Mouse (Mus musculus) neural tube, embryonic 12.5 days (tissue): Measurements from ENCODE around the gene Hdac7. TPM values are rescaled to one million over a fixed set of nuclear protein-coding genes. Genes with fewer than 3 reads are reported as not detected.

Experiments
- ATAC-seq: fragments of 200-750 bp; cut with Nextera tagmentation; 2 replicates; pipeline ENCODE4 v1.8.0; 2017; ENCODE audit warnings: low read depth, mild to moderate bottlenecking, moderate TSS enrichment, moderate library complexity; ENCODE audit not compliant: low FRiP score
- H3K27ac ChIP-seq: fragments of 300-500 bp; sonication (generic); 2 replicates; pipeline ENCODE4 v1.5.1; 2016
- H3K27me3 ChIP-seq: fragments of 300-500 bp; sonication (generic); replicated peaks from 2 replicates; pipeline ENCODE4 v1.6.1; 2016; ENCODE audit warnings: mild to moderate bottlenecking
- H3K36me3 ChIP-seq: fragments of 300-500 bp; sonication (generic); 2 replicates; pipeline ENCODE4 v1.6.1; 2016; ENCODE audit warnings: mild to moderate bottlenecking
- H3K4me1 ChIP-seq: fragments of 300-500 bp; sonication (generic); 2 replicates; pipeline ENCODE4 v1.6.1; 2016
- H3K4me2 ChIP-seq: fragments of 300-500 bp; sonication (generic); replicated peaks from 2 replicates; pipeline ENCODE4 v1.6.1; 2016; ENCODE audit warnings: mild to moderate bottlenecking
- H3K4me3 ChIP-seq: fragments of 300-500 bp; sonication (generic); 2 replicates; pipeline ENCODE4 v1.5.1; 2016
- H3K9ac ChIP-seq: fragments of 300-500 bp; sonication (generic); 2 replicates; pipeline ENCODE4 v1.6.1; 2016; ENCODE audit warnings: mild to moderate bottlenecking
- H3K9me3 ChIP-seq: fragments of 300-500 bp; sonication (generic); 2 replicates; pipeline ENCODE4 v1.6.1; 2016; ENCODE audit warnings: mild to moderate bottlenecking
- WGBS: fragments of 180-500 bp; shearing (Covaris S2); methylation state at CpG from one replicate; pipeline ENCODE4 v1.1.7; 2016; 5-methylcytosine and 5-hydroxymethylcytosine counted together
- polyA plus RNA-seq: library from polyadenylated mRNA; unstranded; fragments of >200 nt; fragmentation: Nextera tagmentation; extraction: Ambion mirVana; gene quantifications from 2 replicates; pipeline ENCODE4 v1.2.1, GENCODE M21; 2016

Gene Hdac7
- polyA plus RNA-seq, 1 experiment from 2014 or later: 29.7 TPM

GRCm38 (mm10) chr15:97829432-97829831 is 14.9 kb downstream of the Hdac7 start:
- H3K9ac ChIP-seq: no peak overlapping the region
- no peak overlapping the region for H3K27ac ChIP-seq
- no peak for ATAC-seq
- H3K4me3 ChIP-seq: no peak overlapping the region
- peak overlapping the region; percentile 81 for H3K4me2 ChIP-seq
- 62% methylated on average over 2 of the region's 2 CpGs for WGBS
- H3K9me3 ChIP-seq: no peaks in the 10 kb centered on the region
- peaks cover 71% of the 10 kb centered on the region for H3K4me1 ChIP-seq
- H3K27me3 ChIP-seq: no peaks in the 10 kb centered on the region; the same call in 1 of the 2 replicates
- no peaks in the 10 kb centered on the region for H3K36me3 ChIP-seq

DNA sequence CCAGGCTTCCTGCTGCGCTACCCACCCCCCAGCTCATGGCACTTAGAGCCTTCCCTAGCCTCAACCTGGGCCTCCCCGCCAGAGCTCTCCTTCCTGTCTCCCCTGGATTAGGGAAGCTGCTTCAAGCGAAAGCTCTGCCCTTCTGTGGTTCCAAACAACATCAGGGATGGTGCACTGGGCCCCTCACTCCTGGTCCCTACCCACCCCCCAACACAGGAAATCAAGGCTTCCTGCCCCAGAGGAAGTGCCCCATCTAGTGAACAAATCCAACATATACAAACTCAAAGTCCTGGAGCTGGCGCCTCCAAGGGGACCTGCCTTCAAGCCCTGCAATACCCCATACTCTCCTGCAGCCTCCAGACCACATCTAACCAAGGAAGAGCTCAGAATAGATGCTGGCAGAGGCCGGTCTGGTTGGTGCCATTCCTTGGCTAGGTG is 15.4 kb downstream of the Hdac7 start:
- Histone ChIP-seq H3K36me3 (no peaks in the 10 kb centered on the region), H3K27me3 (peaks cover under 1% of the 10 kb centered on the region; the same call in 1 of the 2 replicates), H3K9me3 (no peaks in the 10 kb centered on the region), H3K4me2 (peak overlapping the region; percentile 81), H3K4me1 (peaks cover 76% of the 10 kb centered on the region), H3K9ac (no peak overlapping the region; the same call in 1 of the 2 replicates), H3K27ac (no peak overlapping the region), H3K4me3 (no peak overlapping the region)
- no peak for ATAC-seq
- 70% methylated on average over 5 of the region's 5 CpGs for WGBS

DNA sequence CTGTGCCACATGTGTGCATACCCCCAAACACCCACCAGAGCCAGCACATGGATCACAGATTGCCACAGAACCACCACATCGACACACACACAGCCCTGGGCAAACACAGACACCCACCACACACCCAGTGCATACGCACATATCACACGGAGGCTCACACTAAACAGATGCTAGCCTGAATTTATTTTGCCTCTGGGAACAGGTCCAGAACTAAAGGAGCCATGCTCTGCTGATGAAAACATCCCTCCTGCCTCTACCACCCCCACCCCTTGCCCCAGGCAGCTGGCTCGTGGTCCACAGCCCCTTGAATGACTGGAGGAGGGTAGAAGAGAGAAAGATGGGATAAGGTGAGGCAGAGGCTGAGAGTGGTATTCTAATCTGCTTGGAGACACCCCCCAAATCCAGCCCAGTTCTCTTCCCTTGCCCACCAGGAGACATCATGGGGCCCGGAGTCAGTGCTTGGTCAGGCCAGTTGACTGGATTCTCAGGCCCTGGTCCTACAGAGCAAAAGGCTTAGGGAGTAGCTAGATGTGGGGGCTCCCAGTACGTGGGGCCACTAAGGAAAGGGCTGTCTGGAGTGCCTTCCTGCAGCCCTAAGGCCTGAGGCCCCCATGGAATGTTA is 16.0 kb downstream of the Hdac7 start:
- Histone ChIP-seq H3K4me2 (peak overlapping the region; percentile 81), H3K4me3 (no peak overlapping the region), H3K9ac (no peak overlapping the region; the same call in 1 of the 2 replicates), H3K36me3 (no peaks in the 10 kb centered on the region), H3K27ac (no peak overlapping the region), H3K27me3 (peaks cover 3% of the 10 kb centered on the region; the same call in 1 of the 2 replicates), H3K4me1 (peaks cover 81% of the 10 kb centered on the region), H3K9me3 (no peaks in the 10 kb centered on the region)
- ATAC-seq: no peak
- 46% methylated on average over 6 of the region's 6 CpGs for WGBS

DNA sequence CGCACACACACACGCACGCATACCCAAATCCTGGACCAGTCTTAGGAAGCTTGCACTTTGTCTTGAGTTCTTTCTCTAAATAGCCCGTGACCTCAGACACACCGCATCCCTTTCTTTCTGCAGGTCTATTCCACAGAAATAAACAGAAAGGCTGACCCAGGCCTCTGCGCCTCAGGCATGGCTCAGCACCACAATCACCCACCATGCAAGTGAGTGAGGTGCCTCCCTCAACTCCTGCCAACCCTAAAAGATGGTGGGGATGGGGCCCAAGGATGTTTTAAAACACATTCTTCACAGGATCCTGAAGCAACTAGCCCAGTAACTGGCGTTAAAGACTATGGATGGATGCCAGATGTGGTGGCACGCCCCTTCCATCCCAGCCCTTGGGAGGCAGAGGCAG is 16.9 kb downstream of the Hdac7 start:
- Histone ChIP-seq H3K4me2 (no peak overlapping the region), H3K4me1 (peaks cover 87% of the 10 kb centered on the region), H3K9me3 (no peaks in the 10 kb centered on the region), H3K27me3 (peaks cover 3% of the 10 kb centered on the region; the same call in 1 of the 2 replicates), H3K9ac (no peak overlapping the region), H3K27ac (no peak overlapping the region), H3K4me3 (no peak overlapping the region), H3K36me3 (no peaks in the 10 kb centered on the region)
- WGBS: 85% methylated on average over 8 of the region's 8 CpGs
- ATAC-seq: no peak

- Histone ChIP-seq H3K4me2 (peak overlapping the region; percentile 49), H3K36me3 (no peaks in the 10 kb centered on the region), H3K4me3 (no peak overlapping the region), H3K9me3 (no peaks in the 10 kb centered on the region), H3K4me1 (peaks cover 87% of the 10 kb centered on the region), H3K27ac (no peak overlapping the region), H3K9ac (no peak overlapping the region), H3K27me3 (peaks cover 3% of the 10 kb centered on the region; the same call in 1 of the 2 replicates)
- no peak for ATAC-seq
- WGBS: 58% methylated on average over 5 of the region's 5 CpGs
These were observed 17.6 kb downstream of the Hdac7 start for GRCm38 (mm10) chr15:97826588-97827261.

GRCm38 (mm10) chr15:97825941-97826587 is 18.2 kb downstream of the Hdac7 start:
- 48% methylated on average over 12 of the region's 12 CpGs for WGBS
- peak overlapping the region; percentile 49 for H3K4me2 ChIP-seq
- H3K9me3 ChIP-seq: no peaks in the 10 kb centered on the region
- ATAC-seq: no peak
- H3K9ac ChIP-seq: peak overlapping the region; percentile 47; the same call in 1 of the 2 replicates
- H3K4me3 ChIP-seq: 0 out of 2 replicates have a peak overlapping the region, but pooled peaks have one; percentile 2
- H3K27ac ChIP-seq: no peak overlapping the region
- peaks cover 3% of the 10 kb centered on the region; the same call in 1 of the 2 replicates for H3K27me3 ChIP-seq
- H3K36me3 ChIP-seq: no peaks in the 10 kb centered on the region
- H3K4me1 ChIP-seq: peaks cover 86% of the 10 kb centered on the region

DNA sequence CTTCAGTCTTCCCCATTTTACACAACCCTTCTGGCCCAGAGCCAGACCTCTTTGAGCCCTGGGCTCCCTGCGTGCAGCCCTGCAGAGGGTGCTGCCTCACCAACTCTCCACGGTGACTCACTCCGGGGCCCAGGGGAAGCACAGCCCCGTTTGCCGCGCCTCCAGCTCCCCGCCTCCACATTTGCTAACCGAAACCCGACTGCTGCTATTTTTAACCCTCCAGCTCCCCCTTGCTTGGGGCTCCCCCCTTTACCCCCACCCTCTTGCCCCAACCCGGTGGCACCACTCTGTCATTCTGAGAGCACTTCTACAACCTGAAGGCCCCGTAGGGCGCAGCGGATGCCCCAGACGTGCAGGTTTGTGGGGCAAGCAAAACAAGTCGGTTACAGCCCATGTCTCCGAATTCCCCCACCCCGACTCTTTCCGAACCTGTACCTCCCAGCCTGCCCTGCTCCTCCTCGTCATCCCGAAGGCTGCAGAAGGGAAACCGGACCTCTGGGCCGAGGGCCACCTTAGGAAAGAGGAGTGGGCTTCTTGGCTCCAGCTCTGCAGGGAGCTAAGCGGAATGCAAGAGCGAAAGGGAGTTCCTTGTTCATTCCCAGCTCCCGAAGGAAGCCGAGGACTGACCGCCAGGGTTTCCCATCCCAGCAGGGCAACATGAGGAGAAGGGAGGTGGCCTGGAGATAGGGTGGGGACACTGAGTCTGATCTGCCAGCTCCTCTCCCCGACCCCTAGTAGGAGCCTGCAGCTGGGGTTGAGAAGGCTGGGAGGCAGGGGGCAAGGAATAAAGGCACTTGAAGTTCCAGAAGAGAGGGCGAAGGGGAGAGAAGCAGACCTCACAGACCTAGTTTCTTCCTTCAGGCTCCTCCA is 19.0 kb downstream of the Hdac7 start:
- H3K4me3 ChIP-seq: peak overlapping the region; percentile 13; the same call in 1 of the 2 replicates

DNA sequence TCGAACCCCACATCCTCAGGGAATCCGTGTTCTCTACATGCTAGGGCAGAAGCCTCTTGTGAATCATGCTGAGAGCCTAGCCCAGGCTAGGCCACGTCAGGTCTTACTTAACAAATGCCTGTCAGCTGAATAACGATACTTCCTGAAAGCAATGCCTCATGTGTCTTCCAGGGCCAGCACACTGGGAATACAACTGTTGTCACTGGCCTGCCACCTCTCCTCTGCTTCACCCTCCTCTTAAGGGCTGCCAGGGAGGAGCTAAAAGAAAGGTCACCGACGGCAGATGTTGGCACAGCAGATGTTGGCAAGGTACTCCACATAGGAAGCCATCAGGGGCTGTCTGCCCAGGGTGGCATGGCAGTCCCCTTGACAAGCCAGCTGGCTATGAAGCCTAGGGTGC is 20.3 kb downstream of the Hdac7 start:
- Histone ChIP-seq H3K27ac (no peak overlapping the region), H3K9ac (no peak overlapping the region)
- no peak for ATAC-seq

More for the DNA sequence above, 19.0 kb downstream of the Hdac7 start:
- Histone ChIP-seq H3K27me3 (peaks cover 3% of the 10 kb centered on the region; the same call in 1 of the 2 replicates), H3K9ac (peak overlapping the region; percentile 47), H3K36me3 (peaks cover 4% of the 10 kb centered on the region), H3K27ac (no peak overlapping the region), H3K9me3 (no peaks in the 10 kb centered on the region), H3K4me2 (peak overlapping the region; percentile 49), H3K4me1 (peaks cover 79% of the 10 kb centered on the region)
- WGBS: 10% methylated on average over 29 of the region's 29 CpGs
- ATAC-seq: no peak

GRCm38 (mm10) chr15:97823479-97823878 is 20.8 kb downstream of the Hdac7 start:
- H3K4me1 ChIP-seq: peaks cover 61% of the 10 kb centered on the region
- 76% methylated on average over 12 of the region's 12 CpGs for WGBS
- H3K9ac ChIP-seq: no peak overlapping the region
- H3K27me3 ChIP-seq: peaks cover 3% of the 10 kb centered on the region; the same call in 1 of the 2 replicates
- H3K4me2 ChIP-seq: no peak overlapping the region
- H3K36me3 ChIP-seq: peaks cover 4% of the 10 kb centered on the region
- no peaks in the 10 kb centered on the region for H3K9me3 ChIP-seq
- ATAC-seq: no peak
- H3K27ac ChIP-seq: no peak overlapping the region
- H3K4me3 ChIP-seq: no peak overlapping the region

More for the DNA sequence above, 20.3 kb downstream of the Hdac7 start:
- Histone ChIP-seq H3K9me3 (no peaks in the 10 kb centered on the region), H3K36me3 (peaks cover 4% of the 10 kb centered on the region), H3K4me3 (no peak overlapping the region), H3K4me1 (peaks cover 67% of the 10 kb centered on the region), H3K4me2 (no peak overlapping the region), H3K27me3 (peaks cover 3% of the 10 kb centered on the region; the same call in 1 of the 2 replicates)
- WGBS: 80% methylated on average over 6 of the region's 6 CpGs

DNA sequence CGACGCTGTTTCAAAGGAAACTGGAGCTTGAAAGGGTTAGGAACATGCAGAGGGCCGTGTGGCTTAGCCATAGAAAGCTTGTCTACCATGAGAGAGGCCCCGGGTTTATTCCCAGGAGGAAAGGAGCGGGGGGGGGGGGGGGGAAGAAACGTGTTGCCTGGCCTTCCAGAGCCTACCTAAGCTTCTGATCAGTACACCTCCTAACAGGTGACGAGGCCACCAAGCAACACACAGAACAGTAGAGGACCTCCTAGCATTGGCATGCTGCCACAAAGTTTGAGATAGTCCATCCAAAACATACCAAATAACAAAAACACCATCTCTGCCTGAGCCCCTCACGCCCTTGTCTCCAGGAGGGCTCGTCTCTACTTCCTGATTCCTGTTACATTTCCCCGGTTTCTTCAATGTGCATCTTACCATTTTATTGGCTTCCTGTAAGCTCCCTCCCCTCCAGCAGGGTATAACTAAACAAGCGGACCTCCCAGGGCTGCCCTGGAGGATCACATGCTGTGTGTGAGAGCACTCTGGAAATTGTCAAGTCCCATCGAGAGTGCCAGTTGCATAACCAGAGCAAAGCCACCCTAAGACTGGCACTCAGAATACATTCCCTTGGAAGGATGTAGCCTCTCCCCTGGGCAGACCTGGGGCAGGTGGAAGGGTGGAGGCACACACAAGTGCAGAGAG is 21.6 kb downstream of the Hdac7 start:
- H3K27ac ChIP-seq: no peak overlapping the region
- peaks cover 55% of the 10 kb centered on the region for H3K4me1 ChIP-seq
- H3K4me3 ChIP-seq: no peak overlapping the region
- WGBS: 50% methylated on average over 12 of the region's 12 CpGs
- H3K4me2 ChIP-seq: no peak overlapping the region
- peaks cover 3% of the 10 kb centered on the region; the same call in 1 of the 2 replicates for H3K27me3 ChIP-seq
- H3K36me3 ChIP-seq: peaks cover 4% of the 10 kb centered on the region
- no peak overlapping the region for H3K9ac ChIP-seq
- no peaks in the 10 kb centered on the region for H3K9me3 ChIP-seq
- no peak for ATAC-seq

DNA sequence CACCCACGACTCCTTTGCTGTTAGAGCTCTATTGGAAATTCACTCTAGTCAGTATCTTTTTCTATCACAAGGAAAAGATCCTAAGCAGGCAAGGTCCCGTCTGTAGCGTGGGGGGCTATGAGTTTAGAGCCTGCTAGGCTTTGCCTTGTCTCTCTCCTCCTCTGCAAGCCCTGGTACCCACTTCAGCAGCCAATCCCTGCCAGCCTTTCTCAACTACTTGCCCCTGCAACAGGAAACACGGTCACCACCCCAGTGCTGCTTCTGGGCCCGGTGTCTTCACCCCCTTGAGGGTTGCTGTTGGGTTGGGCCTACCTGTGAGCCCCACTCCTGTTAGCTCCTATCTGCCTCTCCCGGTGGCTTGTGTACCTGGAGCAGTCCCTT is 22.3 kb downstream of the Hdac7 start:
- no peak overlapping the region for H3K27ac ChIP-seq

More for the DNA sequence above, 22.3 kb downstream of the Hdac7 start:
- Histone ChIP-seq H3K4me2 (no peak overlapping the region), H3K4me1 (peaks cover 50% of the 10 kb centered on the region), H3K9me3 (no peaks in the 10 kb centered on the region), H3K36me3 (peaks cover 4% of the 10 kb centered on the region), H3K27me3 (peaks cover 3% of the 10 kb centered on the region; the same call in 1 of the 2 replicates), H3K4me3 (no peak overlapping the region), H3K9ac (no peak overlapping the region)
- 71% methylated on average over 6 of the region's 6 CpGs for WGBS
- ATAC-seq: no peak
